Mouse (Mus musculus) midbrain, embryonic 13.5 days (tissue): Measurements from ENCODE around the gene Sgms1. TPM values are rescaled to one million over a fixed set of nuclear protein-coding genes. Genes with fewer than 3 reads are reported as not detected.

Experiments
- ATAC-seq: fragments of 200-750 bp; cut with Nextera tagmentation; 2 replicates; pipeline ENCODE4 v1.8.0; 2017; ENCODE audit warnings: mild to moderate bottlenecking, moderate TSS enrichment, moderate library complexity
- H3K27ac ChIP-seq: fragments of 300-500 bp; sonication (generic); 2 replicates; pipeline ENCODE4 v1.5.1; 2015; ENCODE audit warnings: inconsistent platforms, mild to moderate bottlenecking, moderate library complexity
- H3K27me3 ChIP-seq: fragments of 300-500 bp; sonication (generic); 2 replicates; pipeline ENCODE4 v1.6.1; 2015; ENCODE audit warnings: mild to moderate bottlenecking, inconsistent platforms
- H3K36me3 ChIP-seq: fragments of 300-500 bp; sonication (generic); 2 replicates; pipeline ENCODE4 v1.6.1; 2015; ENCODE audit warnings: mild to moderate bottlenecking, inconsistent platforms
- H3K4me1 ChIP-seq: fragments of 300-500 bp; sonication (generic); replicated peaks from 2 replicates; pipeline ENCODE4 v1.6.1; 2015; ENCODE audit warnings: inconsistent platforms
- H3K4me2 ChIP-seq: fragments of 300-500 bp; sonication (generic); replicated peaks from 2 replicates; pipeline ENCODE4 v1.6.1; 2015; ENCODE audit warnings: moderate library complexity, mild to moderate bottlenecking, inconsistent platforms
- H3K4me3 ChIP-seq: fragments of 300-500 bp; sonication (generic); replicated peaks from 2 replicates; pipeline ENCODE4 v1.5.1; 2015; ENCODE audit warnings: mild to moderate bottlenecking, inconsistent platforms
- H3K9ac ChIP-seq: fragments of 300-500 bp; sonication (generic); replicated peaks from 2 replicates; pipeline ENCODE4 v1.6.1; 2015; ENCODE audit warnings: mild to moderate bottlenecking, inconsistent platforms
- H3K9me3 ChIP-seq: fragments of 300-500 bp; sonication (generic); 2 replicates; pipeline ENCODE4 v1.6.1; 2016; ENCODE audit warnings: mild to moderate bottlenecking, inconsistent platforms
- WGBS: fragments of 180-500 bp; shearing (Covaris S2); methylation state at CpG from one replicate; pipeline ENCODE4 v1.1.7; 2015; 5-methylcytosine and 5-hydroxymethylcytosine counted together
- polyA plus RNA-seq: library from polyadenylated mRNA; unstranded; fragments of >200 nt; fragmentation: Nextera tagmentation; extraction: Ambion mirVana; gene quantifications from 2 replicates; pipeline ENCODE4 v1.2.1, GENCODE M21; 2015

The Sgms1 gene
- polyA plus RNA-seq, 1 experiment from 2014 or later = 12.7 TPM

DNA sequence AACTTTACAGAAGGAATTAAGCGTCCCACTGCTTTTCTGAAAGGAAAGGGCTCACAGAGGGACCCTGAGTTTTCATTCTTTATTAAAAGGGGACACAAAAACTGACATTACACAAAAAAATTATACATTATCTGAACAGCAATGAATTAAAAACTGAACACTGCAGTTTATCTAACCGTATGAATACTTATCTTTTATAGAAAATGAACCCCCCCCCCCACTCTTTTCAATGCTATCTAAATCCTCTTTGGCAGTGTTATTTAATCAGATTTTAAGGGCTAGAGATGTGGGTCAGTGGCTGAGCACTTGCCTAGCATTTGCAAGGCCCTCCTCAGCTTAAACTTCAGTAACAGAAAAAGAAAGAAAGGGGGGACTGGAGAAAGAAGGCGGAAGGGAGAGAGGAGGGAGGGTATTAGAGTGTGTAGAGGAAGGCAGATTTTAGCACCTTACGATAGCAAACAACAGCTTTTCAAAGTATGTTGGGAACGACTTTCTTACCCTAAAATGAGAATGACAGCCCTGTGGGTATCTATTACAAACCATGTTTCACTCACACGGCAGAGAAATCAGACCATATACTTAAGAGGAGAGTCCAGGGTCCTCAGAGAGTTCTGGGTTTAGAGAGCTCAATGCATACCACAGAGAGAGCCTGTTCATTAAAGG, 215.9 kb downstream of the Sgms1 start:
- no peaks in the 10 kb centered on the region for H3K4me1 ChIP-seq
- H3K27ac ChIP-seq = no peak overlapping the region
- no peaks in the 10 kb centered on the region for H3K9me3 ChIP-seq
- 47% methylated on average over 6 of the region's 6 CpGs for WGBS
- no peak for ATAC-seq
- H3K4me3 ChIP-seq = no peak overlapping the region
- H3K9ac ChIP-seq = no peak overlapping the region
- H3K36me3 ChIP-seq = no peaks in the 10 kb centered on the region
- H3K27me3 ChIP-seq = no peaks in the 10 kb centered on the region
- no peak overlapping the region for H3K4me2 ChIP-seq

DNA sequence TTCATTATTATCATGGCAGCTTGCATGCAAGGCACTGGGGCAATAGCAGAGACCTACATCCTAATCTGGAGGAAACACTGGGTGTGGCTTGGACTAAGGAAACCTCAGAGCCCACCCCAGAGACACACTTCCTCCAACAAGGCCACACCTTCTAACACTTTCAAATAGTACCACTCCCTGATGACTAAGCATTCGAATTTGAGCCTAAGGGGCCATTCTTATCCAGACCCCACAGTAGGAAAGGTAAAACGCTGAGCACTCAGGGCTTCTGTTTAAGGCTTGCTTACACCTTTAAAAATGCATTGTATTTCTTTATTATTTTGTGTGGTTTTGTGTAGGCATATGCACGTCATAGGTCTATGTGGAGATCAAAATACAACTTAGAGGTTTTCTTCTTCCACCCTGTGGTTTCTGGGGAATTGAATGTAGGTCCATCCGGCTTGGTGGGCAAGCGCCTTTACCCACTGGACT, 217.0 kb downstream of the Sgms1 start:
- no peak overlapping the region for H3K27ac ChIP-seq
- ATAC-seq = no peak
- no peaks in the 10 kb centered on the region for H3K9me3 ChIP-seq
- no peaks in the 10 kb centered on the region for H3K36me3 ChIP-seq
- H3K9ac ChIP-seq = no peak overlapping the region
- no peaks in the 10 kb centered on the region for H3K27me3 ChIP-seq
- no peak overlapping the region for H3K4me3 ChIP-seq
- H3K4me2 ChIP-seq = no peak overlapping the region
- H3K4me1 ChIP-seq = no peaks in the 10 kb centered on the region
- 90% methylated on average over 5 of the region's 5 CpGs for WGBS

DNA sequence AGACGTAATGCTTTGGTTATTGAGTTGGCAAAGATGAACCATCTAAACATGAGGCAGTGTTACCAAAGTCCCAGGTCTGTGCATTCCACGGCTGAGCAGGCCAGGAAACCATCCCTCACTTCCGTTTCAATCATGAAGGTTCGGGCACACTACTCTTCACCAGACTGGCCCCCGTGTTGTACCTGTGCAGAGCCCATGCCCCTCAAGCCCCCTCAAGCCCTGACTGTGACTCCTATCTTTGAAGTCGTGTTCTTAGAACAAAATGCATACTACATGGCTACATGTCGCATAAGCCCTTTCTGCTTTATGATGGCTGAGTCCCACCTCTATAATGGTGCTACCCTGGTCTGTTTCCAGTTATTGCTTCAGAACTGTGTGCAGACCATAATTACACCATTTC, 217.5 kb downstream of the Sgms1 start:
- H3K4me1 ChIP-seq = no peaks in the 10 kb centered on the region
- WGBS = 94% methylated on average over 7 of the region's 7 CpGs
- no peaks in the 10 kb centered on the region for H3K9me3 ChIP-seq
- no peak overlapping the region for H3K4me2 ChIP-seq
- H3K36me3 ChIP-seq = no peaks in the 10 kb centered on the region
- ATAC-seq = no peak
- H3K27me3 ChIP-seq = no peaks in the 10 kb centered on the region
- H3K9ac ChIP-seq = no peak overlapping the region
- no peak overlapping the region for H3K27ac ChIP-seq
- no peak overlapping the region for H3K4me3 ChIP-seq

DNA sequence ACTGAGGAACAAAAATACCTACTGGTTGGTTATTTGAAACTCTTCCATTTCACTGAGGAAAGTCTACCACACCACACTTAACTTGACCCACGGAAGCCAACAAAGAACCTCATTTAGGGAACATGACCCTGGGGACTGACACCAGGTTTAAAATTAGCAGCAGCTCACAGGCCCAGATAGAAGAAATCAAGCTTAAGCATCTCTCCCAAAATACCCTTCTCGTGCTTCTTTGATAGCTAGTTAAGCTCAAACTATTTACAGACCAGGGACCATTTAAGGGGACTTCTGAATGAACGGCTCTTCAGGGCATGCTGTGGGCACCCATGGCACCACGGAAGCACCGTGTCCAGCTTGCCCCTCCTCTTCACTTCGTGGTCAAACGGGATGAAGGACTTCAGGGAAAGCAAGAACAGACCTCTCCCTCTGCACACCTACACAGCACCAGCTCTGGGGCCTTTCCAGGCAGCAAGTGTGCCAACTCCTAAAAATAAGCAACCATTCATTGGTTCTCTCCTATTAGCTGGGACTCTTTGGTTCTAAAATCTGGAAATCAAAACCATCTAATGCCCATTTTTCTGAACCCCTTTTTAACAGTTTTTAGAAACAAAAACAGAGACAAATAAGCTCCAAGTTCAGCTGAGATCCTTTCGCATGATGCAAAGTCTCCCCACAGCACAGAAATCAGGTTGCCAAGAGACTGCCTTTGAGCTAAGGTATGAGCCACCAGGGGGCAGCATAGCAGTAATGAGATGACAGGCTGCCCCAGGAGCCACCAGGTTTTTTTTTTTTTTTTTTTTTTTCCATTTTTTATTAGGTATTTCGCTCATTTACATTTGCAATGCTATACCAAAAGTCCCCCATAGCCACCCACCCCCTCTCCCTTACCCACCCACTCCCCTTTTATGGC, 219.6 kb downstream of the Sgms1 start:
- 79% methylated on average over 8 of the region's 9 CpGs for WGBS
- no peaks in the 10 kb centered on the region for H3K27me3 ChIP-seq
- ATAC-seq = no peak
- no peak overlapping the region for H3K4me2 ChIP-seq
- H3K4me3 ChIP-seq = no peak overlapping the region
- no peaks in the 10 kb centered on the region for H3K9me3 ChIP-seq
- H3K27ac ChIP-seq = no peak overlapping the region
- H3K9ac ChIP-seq = no peak overlapping the region
- no peaks in the 10 kb centered on the region for H3K36me3 ChIP-seq
- H3K4me1 ChIP-seq = no peaks in the 10 kb centered on the region

DNA sequence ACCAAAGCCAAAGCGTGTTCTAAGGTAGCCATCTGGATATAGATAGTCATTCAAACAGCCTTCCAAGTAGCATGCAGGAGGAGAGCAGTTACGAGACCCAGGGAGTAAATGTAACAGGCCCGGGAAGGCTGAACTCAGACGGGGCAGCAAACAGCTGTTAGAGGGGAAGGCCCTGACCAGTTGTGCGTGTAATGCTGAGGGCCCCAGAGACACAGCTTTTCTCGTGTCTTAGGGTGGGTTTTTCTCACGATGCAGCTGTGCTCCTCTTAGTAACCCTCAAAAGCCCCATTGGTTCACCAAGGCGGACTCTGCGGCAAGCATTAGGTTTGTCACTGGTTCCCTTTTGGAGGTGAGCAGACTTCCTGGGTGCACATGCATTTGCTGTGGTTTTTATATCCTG, 221.5 kb downstream of the Sgms1 start:
- no peak overlapping the region for H3K27ac ChIP-seq
- H3K4me1 ChIP-seq = no peaks in the 10 kb centered on the region
- no peak overlapping the region for H3K9ac ChIP-seq
- WGBS = 87% methylated on average over 9 of the region's 9 CpGs
- no peaks in the 10 kb centered on the region for H3K9me3 ChIP-seq
- no peak overlapping the region for H3K4me2 ChIP-seq
- no peaks in the 10 kb centered on the region for H3K36me3 ChIP-seq
- no peak overlapping the region for H3K4me3 ChIP-seq
- H3K27me3 ChIP-seq = no peaks in the 10 kb centered on the region
- ATAC-seq = no peak

DNA sequence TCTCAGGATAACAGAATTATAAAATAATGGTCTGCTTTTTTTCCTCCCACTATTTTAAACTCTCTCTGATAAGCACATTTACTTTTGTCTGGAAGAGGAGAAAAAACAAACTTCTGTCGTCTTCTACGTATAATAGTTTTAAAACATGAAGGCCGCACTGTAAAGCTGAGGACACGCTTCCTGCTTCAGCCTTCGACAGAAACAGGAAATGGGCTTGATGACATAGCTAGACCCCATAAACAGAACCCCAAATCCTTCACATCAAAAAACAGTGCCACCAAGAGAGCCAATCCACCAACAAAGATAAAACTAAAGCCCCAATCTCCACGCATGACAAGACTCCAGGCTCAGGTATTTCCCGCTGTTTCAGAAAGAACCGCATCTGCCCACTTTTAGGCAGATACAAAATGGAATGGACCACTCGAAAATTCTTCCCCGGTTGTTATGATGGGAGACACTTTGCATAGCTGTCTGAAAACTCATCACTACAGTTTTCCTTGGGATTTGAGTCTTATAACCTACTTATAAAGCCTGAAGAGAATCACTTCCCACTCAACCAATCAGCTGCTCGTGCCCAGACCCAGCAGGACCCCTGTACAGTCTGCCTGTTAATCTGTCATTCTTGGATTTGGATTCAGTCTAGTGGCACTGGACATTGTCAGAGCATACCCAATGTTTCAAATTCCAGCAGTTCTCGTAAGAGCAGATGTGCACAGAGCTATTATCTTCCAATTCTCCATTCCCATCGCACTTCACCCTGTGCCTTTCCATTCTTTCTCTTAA, 222.5 kb downstream of the Sgms1 start:
- Histone ChIP-seq H3K27me3 (no peaks in the 10 kb centered on the region), H3K4me2 (no peak overlapping the region), H3K9me3 (no peaks in the 10 kb centered on the region), H3K4me1 (no peaks in the 10 kb centered on the region), H3K36me3 (no peaks in the 10 kb centered on the region), H3K27ac (no peak overlapping the region), H3K4me3 (no peak overlapping the region), H3K9ac (no peak overlapping the region)
- WGBS = 92% methylated on average over 13 of the region's 13 CpGs
- no peak for ATAC-seq

DNA sequence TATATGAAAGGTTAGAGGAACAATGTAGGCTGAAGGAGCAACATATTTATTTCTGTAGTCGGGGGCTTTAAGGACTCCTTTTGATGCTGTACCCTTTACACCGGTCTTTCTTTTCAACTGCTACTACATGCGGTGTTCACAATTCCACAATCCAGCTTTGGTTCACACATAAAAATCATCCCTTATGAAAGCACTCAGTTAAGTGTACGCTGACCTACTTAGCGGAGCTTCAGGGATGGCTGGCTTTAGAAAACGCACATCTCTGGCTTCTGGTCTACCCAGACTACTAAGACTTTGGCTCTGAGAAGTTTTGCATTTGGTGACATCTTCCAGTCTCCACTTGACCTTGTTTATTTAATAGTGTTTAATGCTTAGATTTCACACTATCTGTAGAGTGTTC, 223.8 kb downstream of the Sgms1 start:
- no peak overlapping the region for H3K4me3 ChIP-seq
- WGBS = 85% methylated on average over 6 of the region's 6 CpGs
- no peak overlapping the region for H3K9ac ChIP-seq
- no peak overlapping the region for H3K4me2 ChIP-seq
- no peak for ATAC-seq
- H3K36me3 ChIP-seq = no peaks in the 10 kb centered on the region
- H3K27me3 ChIP-seq = no peaks in the 10 kb centered on the region
- H3K27ac ChIP-seq = no peak overlapping the region
- H3K9me3 ChIP-seq = no peaks in the 10 kb centered on the region
- no peaks in the 10 kb centered on the region for H3K4me1 ChIP-seq

DNA sequence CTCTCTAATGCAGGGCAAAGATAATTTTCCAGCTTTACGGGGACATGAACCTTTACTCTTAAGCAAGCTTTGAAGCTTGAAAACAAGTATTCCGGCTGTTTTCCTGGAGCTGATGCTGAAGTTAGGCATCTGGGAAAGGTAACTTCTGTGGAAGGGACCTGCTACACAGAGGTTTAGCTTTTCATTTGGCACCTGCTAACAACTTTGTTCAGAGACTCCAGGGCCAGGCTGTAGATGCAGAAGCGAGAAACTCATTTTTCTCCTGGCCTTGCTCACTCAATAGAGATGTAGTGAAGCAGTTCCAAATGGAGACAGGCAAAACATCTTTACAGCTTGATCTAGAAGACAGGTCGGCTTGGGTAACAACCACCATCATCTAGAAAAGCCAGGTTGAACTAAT, 225.4 kb downstream of the Sgms1 start:
- no peaks in the 10 kb centered on the region for H3K27me3 ChIP-seq
- H3K9ac ChIP-seq = no peak overlapping the region
- H3K27ac ChIP-seq = no peak overlapping the region
- WGBS = 94% methylated on average over 4 of the region's 4 CpGs
- ATAC-seq = no peak
- no peaks in the 10 kb centered on the region for H3K9me3 ChIP-seq
- H3K4me1 ChIP-seq = no peaks in the 10 kb centered on the region
- H3K4me2 ChIP-seq = no peak overlapping the region
- H3K36me3 ChIP-seq = peaks cover 9% of the 10 kb centered on the region; the same call in 1 of the 2 replicates
- no peak overlapping the region for H3K4me3 ChIP-seq

DNA sequence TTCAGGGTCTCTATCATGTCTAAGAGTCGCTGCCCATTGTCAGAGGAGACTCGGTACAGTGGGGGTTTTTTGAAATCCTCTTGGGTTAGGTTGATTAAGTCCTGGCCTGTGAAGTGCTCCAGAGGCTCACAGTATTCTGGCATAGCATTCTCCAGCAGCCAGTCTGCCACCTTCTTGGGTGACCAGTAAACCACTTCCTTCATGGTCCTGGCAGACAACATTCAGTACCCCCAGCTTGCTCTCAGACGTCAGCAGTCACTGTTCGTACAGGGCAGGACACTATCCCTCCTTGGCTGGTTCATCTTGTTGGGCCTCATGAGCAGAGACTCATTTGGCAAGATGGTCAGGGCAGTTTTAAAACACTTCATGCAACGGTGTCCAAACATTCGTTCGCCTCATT, 229.6 kb downstream of the Sgms1 start:
- Histone ChIP-seq H3K36me3 (peaks cover 14% of the 10 kb centered on the region; the same call in 1 of the 2 replicates), H3K27ac (no peak overlapping the region), H3K27me3 (no peaks in the 10 kb centered on the region), H3K4me2 (no peak overlapping the region), H3K4me3 (no peak overlapping the region), H3K4me1 (no peaks in the 10 kb centered on the region), H3K9me3 (no peaks in the 10 kb centered on the region), H3K9ac (no peak overlapping the region)
- WGBS = 96% methylated on average over 7 of the region's 7 CpGs
- no peak for ATAC-seq

DNA sequence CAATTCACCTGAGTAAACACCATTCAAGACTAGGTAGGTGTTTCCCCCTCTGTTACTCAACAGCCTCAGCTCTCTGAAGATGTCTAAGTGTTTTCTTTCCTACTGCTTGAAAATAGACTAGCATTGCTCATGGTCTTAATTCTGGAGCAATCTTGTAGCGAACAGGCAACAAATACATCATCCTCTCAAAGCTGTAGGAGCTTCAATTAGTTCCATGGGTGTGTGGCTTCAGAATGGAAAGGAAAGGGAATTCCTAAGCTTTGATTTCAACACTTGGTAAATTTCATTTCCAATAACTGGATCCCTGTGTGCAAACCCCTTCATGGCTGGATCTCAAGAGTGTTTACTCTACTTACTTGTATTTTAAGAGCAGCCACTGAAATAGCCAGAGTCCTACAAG, 230.3 kb downstream of the Sgms1 start:
- WGBS = 97% methylated on average over 1 of the region's 1 CpGs
- Histone ChIP-seq H3K4me2 (no peak overlapping the region), H3K4me1 (no peaks in the 10 kb centered on the region), H3K4me3 (no peak overlapping the region), H3K36me3 (peaks cover 14% of the 10 kb centered on the region; the same call in 1 of the 2 replicates), H3K27me3 (no peaks in the 10 kb centered on the region), H3K27ac (no peak overlapping the region), H3K9me3 (no peaks in the 10 kb centered on the region), H3K9ac (no peak overlapping the region)
- ATAC-seq = no peak

DNA sequence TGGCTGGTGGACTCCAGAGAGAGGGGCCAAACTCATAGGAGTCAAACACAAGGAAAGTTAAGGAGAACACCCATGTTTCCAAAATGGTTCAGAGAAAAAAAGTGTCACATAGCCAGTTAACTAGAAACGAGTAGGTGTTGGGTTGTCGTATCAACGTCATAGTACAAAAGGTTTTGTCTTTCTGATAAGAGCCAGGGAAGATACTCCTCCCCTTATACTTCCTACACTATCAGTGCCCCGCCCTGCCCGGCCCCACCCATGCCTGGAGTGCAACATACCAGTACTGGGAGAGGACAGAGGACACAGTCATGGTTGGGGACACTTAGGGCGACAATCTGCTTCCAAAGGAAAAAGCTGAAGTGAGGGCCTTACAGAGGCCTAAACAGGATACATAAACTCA, 232.5 kb downstream of the Sgms1 start:
- WGBS = 90% methylated on average over 6 of the region's 6 CpGs
- Histone ChIP-seq H3K4me2 (no peak overlapping the region), H3K9ac (no peak overlapping the region), H3K27ac (no peak overlapping the region), H3K9me3 (no peaks in the 10 kb centered on the region), H3K36me3 (peaks cover 14% of the 10 kb centered on the region; the same call in 1 of the 2 replicates), H3K27me3 (no peaks in the 10 kb centered on the region), H3K4me3 (no peak overlapping the region), H3K4me1 (no peaks in the 10 kb centered on the region)
- no peak for ATAC-seq

DNA sequence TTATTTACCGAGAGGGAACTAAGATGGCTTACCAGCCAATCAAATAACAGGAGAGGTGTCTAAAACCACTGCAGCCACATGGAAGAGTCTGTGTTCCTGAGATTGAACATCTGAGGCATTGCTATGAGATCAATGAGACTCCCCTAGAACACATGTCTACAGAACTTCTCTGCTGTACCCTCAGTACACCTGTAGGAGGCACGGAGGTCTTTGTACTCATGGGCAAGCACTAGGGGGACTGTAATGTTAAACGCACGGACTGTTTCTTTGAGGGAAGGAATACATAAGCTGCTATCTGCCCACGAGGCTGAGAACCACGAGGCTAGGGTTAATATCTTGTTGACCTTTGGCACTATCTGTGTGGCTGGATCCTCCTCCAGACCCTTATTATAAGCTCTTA, 237.0 kb downstream of the Sgms1 start:
- no peak overlapping the region for H3K4me2 ChIP-seq
- no peak overlapping the region for H3K4me3 ChIP-seq
- no peaks in the 10 kb centered on the region for H3K36me3 ChIP-seq
- no peak overlapping the region for H3K9ac ChIP-seq
- no peaks in the 10 kb centered on the region for H3K9me3 ChIP-seq
- no peaks in the 10 kb centered on the region for H3K27me3 ChIP-seq
- H3K27ac ChIP-seq = no peak overlapping the region
- 76% methylated on average over 6 of the region's 6 CpGs for WGBS
- no peak for ATAC-seq
- H3K4me1 ChIP-seq = no peaks in the 10 kb centered on the region
